Mouse (Mus musculus) heart, embryonic 16.5 days (tissue): Measurements from ENCODE around the gene Pirb. TPM values are rescaled to one million over a fixed set of nuclear protein-coding genes. Genes with fewer than 3 reads are reported as not detected.

Experiments
- ATAC-seq: fragments of 200-750 bp; cut with Nextera tagmentation; replicated peaks from 2 replicates; pipeline ENCODE4 v1.8.0; 2017; ENCODE audit warnings: moderate number of reproducible peaks; ENCODE audit not compliant: insufficient read depth, low FRiP score; ENCODE audit errors: extremely low read depth
- H3K27ac ChIP-seq: fragments of 300-500 bp; sonication (generic); 2 replicates; pipeline ENCODE4 v1.5.1; 2014; ENCODE audit warnings: mild to moderate bottlenecking, low read length, control low read depth, moderate library complexity
- H3K27me3 ChIP-seq: fragments of 300-500 bp; sonication (generic); 2 replicates; pipeline ENCODE4 v1.6.1; 2014; ENCODE audit warnings: low read length, mixed read lengths; ENCODE audit not compliant: control insufficient read depth, insufficient read depth
- H3K36me3 ChIP-seq: fragments of 300-500 bp; sonication (generic); 2 replicates; pipeline ENCODE4 v1.6.1; 2014; ENCODE audit not compliant: control insufficient read depth, insufficient read depth
- H3K4me1 ChIP-seq: fragments of 300-500 bp; sonication (generic); 2 replicates; pipeline ENCODE4 v1.6.1; 2014; ENCODE audit warnings: low read length, mixed read lengths; ENCODE audit not compliant: control insufficient read depth, insufficient read depth
- H3K4me2 ChIP-seq: fragments of 300-500 bp; sonication (generic); 2 replicates; pipeline ENCODE4 v1.6.1; 2014; ENCODE audit warnings: low read depth, mild to moderate bottlenecking, control low read depth, low read length
- H3K4me3 ChIP-seq: fragments of 300-500 bp; sonication (generic); 2 replicates; pipeline ENCODE4 v1.5.1; 2014; ENCODE audit warnings: mild to moderate bottlenecking, control low read depth, low read length
- H3K9ac ChIP-seq: fragments of 300-500 bp; sonication (generic); 2 replicates; pipeline ENCODE4 v1.6.1; 2014; ENCODE audit warnings: low read length, control low read depth
- H3K9me3 ChIP-seq: fragments of 300-500 bp; sonication (generic); replicated peaks from 2 replicates; pipeline ENCODE4 v1.6.1; 2016; ENCODE audit warnings: low read length; ENCODE audit not compliant: control insufficient read depth
- WGBS: fragments of 180-500 bp; shearing (Covaris S2); extraction: QIAGEN DNeasy Blood & Tissue Kit; methylation state at CpG from one replicate; pipeline ENCODE4 v1.1.7; 2014; 5-methylcytosine and 5-hydroxymethylcytosine counted together
- polyA plus RNA-seq: library from polyadenylated mRNA; unstranded; fragments of >200 nt; fragmentation: Nextera tagmentation; extraction: Ambion mirVana; gene quantifications from 2 replicates; pipeline ENCODE4 v1.2.1, GENCODE M21; 2015

Pirb gene
- polyA plus RNA-seq, 1 experiment from 2014 or later: 1.3 TPM

GRCm38 (mm10) chr7:3677342-3677741 is 42.8 kb downstream of the Pirb start, which contains the start of gene Tmc4:
TSS of gene Tmc4 (minus strand) at chr7:3677553.
- Histone ChIP-seq H3K27me3 (no peaks in the 10 kb centered on the region), H3K4me1 (no peaks in the 10 kb centered on the region), H3K4me3 (no peak within 1 kb of the TSS), H3K9ac (no peak within 1 kb of the TSS), H3K36me3 (0 out of 2 replicates have a peak, but pooled peaks cover 2% of the 10 kb centered on the region), H3K9me3 (no peaks in the 10 kb centered on the region), H3K27ac (no peak within 1 kb of the TSS), H3K4me2 (no peak within 1 kb of the TSS)
- 53% methylated on average over 9 of the region's 9 CpGs for WGBS
- no peak for ATAC-seq

GRCm38 (mm10) chr7:3676371-3676770 is 43.8 kb downstream of the Pirb start:
- H3K9me3 ChIP-seq: no peaks in the 10 kb centered on the region
- H3K36me3 ChIP-seq: 0 out of 2 replicates have a peak, but pooled peaks cover 2% of the 10 kb centered on the region
- 85% methylated on average over 12 of the region's 12 CpGs for WGBS
- no peak overlapping the region for H3K4me3 ChIP-seq
- H3K4me2 ChIP-seq: no peak overlapping the region
- no peaks in the 10 kb centered on the region for H3K27me3 ChIP-seq
- no peak for ATAC-seq
- no peak overlapping the region for H3K27ac ChIP-seq
- H3K9ac ChIP-seq: no peak overlapping the region
- no peaks in the 10 kb centered on the region for H3K4me1 ChIP-seq

GRCm38 (mm10) chr7:3675228-3675548 is 45.0 kb downstream of the Pirb start:
- no peak overlapping the region for H3K9ac ChIP-seq
- no peaks in the 10 kb centered on the region for H3K9me3 ChIP-seq
- no peak for ATAC-seq
- WGBS: 79% methylated on average over 3 of the region's 3 CpGs
- H3K4me2 ChIP-seq: no peak overlapping the region
- H3K27me3 ChIP-seq: no peaks in the 10 kb centered on the region
- 0 out of 2 replicates have a peak, but pooled peaks cover 1% of the 10 kb centered on the region for H3K36me3 ChIP-seq
- no peak overlapping the region for H3K27ac ChIP-seq
- no peaks in the 10 kb centered on the region for H3K4me1 ChIP-seq
- H3K4me3 ChIP-seq: no peak overlapping the region

- no peak overlapping the region for H3K9ac ChIP-seq
- no peak overlapping the region for H3K4me2 ChIP-seq
- WGBS: 66% methylated on average over 10 of the region's 10 CpGs
- H3K27ac ChIP-seq: no peak overlapping the region
- H3K27me3 ChIP-seq: no peaks in the 10 kb centered on the region
- H3K36me3 ChIP-seq: no peaks in the 10 kb centered on the region
- no peaks in the 10 kb centered on the region for H3K4me1 ChIP-seq
- peak; percentile 80 for ATAC-seq
- no peaks in the 10 kb centered on the region for H3K9me3 ChIP-seq
- no peak overlapping the region for H3K4me3 ChIP-seq
Observed at GRCm38 (mm10) chr7:3674507-3675227, 45.5 kb downstream of the Pirb start.

- no peaks in the 10 kb centered on the region for H3K27me3 ChIP-seq
- 8% methylated on average over 14 of the region's 14 CpGs for WGBS
- H3K4me2 ChIP-seq: peak overlapping the region; percentile 7
- H3K36me3 ChIP-seq: peaks cover 11% of the 10 kb centered on the region
- peak overlapping the region; percentile 43; the same call in 1 of the 2 replicates for H3K9ac ChIP-seq
- H3K4me1 ChIP-seq: peaks cover 28% of the 10 kb centered on the region
- no peak overlapping the region for H3K27ac ChIP-seq
- no peaks in the 10 kb centered on the region for H3K9me3 ChIP-seq
- peak overlapping the region; percentile 23 for H3K4me3 ChIP-seq
- no peak for ATAC-seq
Observed at GRCm38 (mm10) chr7:3666921-3667391, 53.2 kb downstream of the Pirb start.

- peak; percentile 99 for ATAC-seq
- peaks cover 28% of the 10 kb centered on the region for H3K4me1 ChIP-seq
Observed at GRCm38 (mm10) chr7:3665215-3666114, 54.7 kb downstream of the Pirb start, which contains the start of gene Leng1. TSS of gene Leng1 (minus strand) at chr7:3665840.

GRCm38 (mm10) chr7:3664524-3665214 is 55.5 kb downstream of the Pirb start:
- 26% methylated on average over 15 of the region's 15 CpGs for WGBS

More at GRCm38 (mm10) chr7:3665215-3666114, 54.7 kb downstream of the Pirb start, which contains the start of gene Leng1:
- H3K9me3 ChIP-seq: no peaks in the 10 kb centered on the region
- H3K4me3 ChIP-seq: peak within 1 kb of the TSS; percentile 79
- H3K36me3 ChIP-seq: peaks cover 23% of the 10 kb centered on the region
- H3K4me2 ChIP-seq: peak within 1 kb of the TSS; percentile 87
- 2% methylated on average over 45 of the region's 45 CpGs for WGBS
- no peaks in the 10 kb centered on the region for H3K27me3 ChIP-seq
- H3K27ac ChIP-seq: peak within 1 kb of the TSS; percentile 94
- H3K9ac ChIP-seq: peak within 1 kb of the TSS; percentile 87

More at GRCm38 (mm10) chr7:3664524-3665214, 55.5 kb downstream of the Pirb start:
- Histone ChIP-seq H3K27ac (peak overlapping the region; percentile 94), H3K9ac (peak overlapping the region; percentile 87), H3K36me3 (peaks cover 31% of the 10 kb centered on the region), H3K4me2 (peak overlapping the region; percentile 87), H3K27me3 (no peaks in the 10 kb centered on the region), H3K4me3 (peak overlapping the region; percentile 79), H3K9me3 (no peaks in the 10 kb centered on the region), H3K4me1 (peaks cover 28% of the 10 kb centered on the region)
- peak; percentile 38 for ATAC-seq
